Comparison of ENCODE assay signal across 8 mouse cellular contexts in genomic region chr11:68982639-68983369, GRCm38 (mm10). TPM values are rescaled to one million over a fixed set of nuclear protein-coding genes. Genes with fewer than 3 reads are reported as not detected.
DNase-seq lines count a peak whose midpoint lies in the region; ATAC-seq and TF ChIP-seq lines count a peak whose summit lies in the region.

No protein-coding gene starts in this region.

- H3K79me2 ChIP-seq in liver, adult 2 months (ENCODE audit: control insufficient read depth, insufficient read depth, low read length), result no peaks in the 10 kb centered on the region

- H3K36me3 ChIP-seq in liver, adult 2 months (ENCODE audit: control insufficient read depth, insufficient read depth, low read length), result no peaks in the 10 kb centered on the region
- H3K36me3 ChIP-seq in neural tube, embryonic 13.5 days, result peaks cover 15% of the 10 kb centered on the region
- H3K36me3 ChIP-seq in thymus, adult 2 months (ENCODE audit: control insufficient read depth, insufficient read depth, low read length), result peaks cover 6% of the 10 kb centered on the region; the same call in 1 of the 2 replicates

- WGBS in liver, adult 2 months, result 23% methylated on average over 4 of the region's 4 CpGs
- WGBS in neural tube, embryonic 13.5 days, result 34% methylated on average over 4 of the region's 4 CpGs
- 30% methylated on average over 4 of the region's 4 CpGs for WGBS in thymus, adult 2 months

- ATAC-seq in neural tube, embryonic 13.5 days (ENCODE audit: low read depth), result peak; percentile 61; the same call in 1 of the 2 replicates

- H3K27ac ChIP-seq in liver, adult 2 months (replicated peaks; ENCODE audit: insufficient read depth, low read depth, low read length), result no peak overlapping the region
- no peak overlapping the region for H3K27ac ChIP-seq in neural tube, embryonic 13.5 days (replicated peaks)
- H3K27ac ChIP-seq in thymus, adult 2 months (ENCODE audit: control insufficient read depth, insufficient read depth, low read length), result no peak overlapping the region

- H3K9ac ChIP-seq in liver, adult 2 months (ENCODE audit: low read depth, low read length), result no peak overlapping the region
- H3K9ac ChIP-seq in neural tube, embryonic 13.5 days, result no peak overlapping the region

- no peak overlapping the region for H3K4me3 ChIP-seq in liver, adult 2 months (ENCODE audit: insufficient read depth, low read depth, low read length)
- no peak overlapping the region for H3K4me3 ChIP-seq in neural tube, embryonic 13.5 days
- H3K4me3 ChIP-seq in thymus, adult 2 months (ENCODE audit: control insufficient read depth, insufficient read depth, low read length), result no peak overlapping the region

- H3K9me3 ChIP-seq in neural tube, embryonic 13.5 days, result no peaks in the 10 kb centered on the region

- DNase-seq in 3134 (ENCODE audit: extremely low read depth, insufficient read length, low spot score) (peak; percentile 39), R1 (ENCODE audit: low read depth, low spot score) (peak; percentile 89)
- peak; percentile 64 to 78 for DNase-seq in cerebellum, postnatal 4 days (ENCODE audit: low spot score in 2 of 2)
- DNase-seq in gastrocnemius, postnatal 25 days, result peak; percentile 32
- peak; percentile 87 for DNase-seq in kidney, adult 9 months
- peak; percentile 49 for DNase-seq in liver, adult 2 months (ENCODE audit: extremely low read depth, low read depth, low spot score)
- peak; percentile 80 for DNase-seq in thymus, adult 2 months

- peak; percentile 73 for TF ChIP-seq CTCF in liver, adult 2 months (IDR thresholded peaks at IDR 0.05; ENCODE audit: low read depth, low read length)
- TF ChIP-seq CTCF in thymus, adult 2 months (IDR thresholded peaks at IDR 0.05; ENCODE audit: borderline replicate concordance, control insufficient read depth, extremely low read depth, insufficient read depth, low read length, poor library complexity), result 0 out of 2 replicates have a peak, but pooled peaks have one; percentile 47

- TF ChIP-seq POLR2A in liver, adult 2 months (IDR thresholded peaks at IDR 0.05; ENCODE audit: extremely low read depth, insufficient read depth, low read length), result no peak
- TF ChIP-seq POLR2A in thymus, adult 2 months (IDR thresholded peaks at IDR 0.05; ENCODE audit: control insufficient read depth, extremely low read depth, insufficient read depth, low read length, poor library complexity), result no peak

- no peaks in the 10 kb centered on the region for H3K4me1 ChIP-seq in liver, adult 2 months (ENCODE audit: control insufficient read depth, insufficient read depth, low read length)
- H3K4me1 ChIP-seq in neural tube, embryonic 13.5 days (replicated peaks), result no peaks in the 10 kb centered on the region
- H3K4me1 ChIP-seq in thymus, adult 2 months (replicated peaks; ENCODE audit: control insufficient read depth, insufficient read depth, low read length), result peaks cover 2% of the 10 kb centered on the region

- no peak overlapping the region for H3K4me2 ChIP-seq in neural tube, embryonic 13.5 days

- no peaks in the 10 kb centered on the region for H3K27me3 ChIP-seq in liver, adult 2 months (ENCODE audit: control insufficient read depth, insufficient read depth, low read length)
- no peaks in the 10 kb centered on the region for H3K27me3 ChIP-seq in neural tube, embryonic 13.5 days
- no peaks in the 10 kb centered on the region for H3K27me3 ChIP-seq in thymus, adult 2 months (ENCODE audit: control insufficient read depth, insufficient read depth, low read length)

RNA-seq across cellular contexts. Expression of gene Rangrf, which starts 7.8 kb away (rescaled TPM):
- 10 to 100 TPM; 59.6 to 60.4 TPM for total RNA-seq in gastrocnemius, postnatal 25 days (2021)
- total RNA-seq in liver, adult 2 months (2014; rRNA removed), result 3.1 and 6.8 TPM in 2 replicates
- 5.5 and 6.1 TPM in 2 replicates for polyA plus RNA-seq in liver, adult 2 months (2012; rRNA removed)
- polyA plus RNA-seq in neural tube, embryonic 13.5 days (2015; fragmentation: Nextera tagmentation; extraction: Ambion mirVana), result 27.6 and 33.7 TPM in 2 replicates
- polyA plus RNA-seq in thymus, adult 2 months (2012; rRNA removed), result 22.0 and 28.0 TPM in 2 replicates

RNA-seq across cellular contexts. Expression of gene Slc25a35, which starts 14.9 kb away (rescaled TPM):
- total RNA-seq in gastrocnemius, postnatal 25 days (2021), result 1 to 10 TPM; 3.8 to 4.6 TPM
- total RNA-seq in liver, adult 2 months (2014; rRNA removed), result 0.28 and 0.81 TPM in 2 replicates
- polyA plus RNA-seq in liver, adult 2 months (2012; rRNA removed), result 2.4 and 2.5 TPM in 2 replicates
- polyA plus RNA-seq in neural tube, embryonic 13.5 days (2015; fragmentation: Nextera tagmentation; extraction: Ambion mirVana), result 2.0 and 2.5 TPM in 2 replicates
- 27.1 and 27.6 TPM in 2 replicates for polyA plus RNA-seq in thymus, adult 2 months (2012; rRNA removed)

RNA-seq across cellular contexts. Expression of gene Pfas, which starts 25.5 kb away (rescaled TPM):
- total RNA-seq in gastrocnemius, postnatal 25 days (2021), result 1 to 10 TPM; 6.7 to 7.0 TPM
- 7.0 and 9.4 TPM in 2 replicates for total RNA-seq in liver, adult 2 months (2014; rRNA removed)
- 4.9 and 5.0 TPM in 2 replicates for polyA plus RNA-seq in liver, adult 2 months (2012; rRNA removed)
- 19.1 and 21.9 TPM in 2 replicates for polyA plus RNA-seq in neural tube, embryonic 13.5 days (2015; fragmentation: Nextera tagmentation; extraction: Ambion mirVana)
- 28.5 and 43.0 TPM in 2 replicates for polyA plus RNA-seq in thymus, adult 2 months (2012; rRNA removed)

RNA-seq across cellular contexts. Expression of gene Arhgef15, which starts 25.5 kb away (rescaled TPM):
- total RNA-seq in gastrocnemius, postnatal 25 days (2021), result 1 to 10 TPM; 8.4 to 9.6 TPM
- 2.4 and 3.2 TPM in 2 replicates for total RNA-seq in liver, adult 2 months (2014; rRNA removed)
- 11.7 and 14.8 TPM in 2 replicates for polyA plus RNA-seq in liver, adult 2 months (2012; rRNA removed)
- 14.4 and 14.8 TPM in 2 replicates for polyA plus RNA-seq in neural tube, embryonic 13.5 days (2015; fragmentation: Nextera tagmentation; extraction: Ambion mirVana)
- polyA plus RNA-seq in thymus, adult 2 months (2012; rRNA removed), result 8.5 and 14.9 TPM in 2 replicates

RNA-seq across cellular contexts. Expression of gene Ctc1, which starts 32.9 kb away (rescaled TPM):
- total RNA-seq in gastrocnemius, postnatal 25 days (2021), result 10 to 100 TPM in 1 of 2 experiments, 1 to 10 TPM in 1; 8.9 to 10.9 TPM
- 2.6 and 5.0 TPM in 2 replicates for total RNA-seq in liver, adult 2 months (2014; rRNA removed)
- polyA plus RNA-seq in liver, adult 2 months (2012; rRNA removed), result 8.1 and 12.5 TPM in 2 replicates
- polyA plus RNA-seq in neural tube, embryonic 13.5 days (2015; fragmentation: Nextera tagmentation; extraction: Ambion mirVana), result 49.6 and 52.8 TPM in 2 replicates
- polyA plus RNA-seq in thymus, adult 2 months (2012; rRNA removed), result 57.8 and 64.4 TPM in 2 replicates

Comparison
In these comparisons a context has a peak if more than half of its experiments do, and no peak if none do; other contexts are left out.
1. DNase-seq: peak in every context shown above with its lines; median percentile 89 in R1; 87 in kidney, adult 9 months; 80 in thymus, adult 2 months; 71 in cerebellum, postnatal 4 days; 49 in liver, adult 2 months; 39 in 3134; 32 in gastrocnemius, postnatal 25 days.